Mouse (Mus musculus): ENCODE data around the gene Vstm5.
"Not testable (repeated sequence)": the region's sequence is repeated elsewhere in the genome, so short reads cannot be mapped to it uniquely, and the experiment has no call there.

Gene Vstm5

DNA sequence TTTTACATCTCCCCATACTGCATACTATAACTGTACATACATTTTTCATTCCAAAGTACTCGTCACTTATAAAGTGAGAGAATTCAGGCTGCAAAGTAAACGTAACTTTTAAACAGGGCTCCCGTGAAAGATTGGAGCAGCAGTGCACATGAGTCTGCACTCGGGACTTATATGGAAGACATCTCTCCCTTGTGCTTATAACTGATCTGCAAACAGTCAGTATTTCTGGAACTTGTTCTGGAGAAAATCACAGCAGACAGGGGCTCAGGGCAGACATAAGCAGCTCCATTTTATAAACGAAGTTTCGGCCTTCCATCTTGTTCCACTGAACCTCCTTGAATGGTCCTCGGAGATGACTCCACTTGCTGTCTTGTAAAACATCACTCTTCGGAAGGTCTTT lies 23.1 kb downstream of the Vstm5 start:
- no peak for DNase-seq (ENCODE audit: extremely low read depth, low read depth)

DNA sequence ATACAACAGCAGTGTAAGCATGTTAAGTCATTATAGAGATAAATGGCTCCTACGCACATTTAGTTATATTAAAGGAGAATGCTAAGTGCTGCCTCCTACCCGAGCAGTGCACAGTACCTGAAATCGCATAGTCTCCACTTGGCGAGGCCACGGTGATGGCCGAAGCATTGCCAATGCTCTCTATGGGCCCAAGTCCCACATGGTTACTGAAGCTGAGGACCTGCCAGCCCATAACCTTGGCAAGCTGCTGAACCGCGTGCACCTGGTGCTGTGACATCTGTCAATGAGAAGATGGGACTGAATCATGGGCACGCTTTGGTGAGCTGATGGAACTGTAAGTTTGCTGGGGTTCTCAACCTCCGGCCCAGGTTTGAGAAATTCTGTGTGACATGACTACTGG lies 24.6 kb downstream of the Vstm5 start:
- no peak for DNase-seq (ENCODE audit: extremely low read depth, low read depth)

DNA sequence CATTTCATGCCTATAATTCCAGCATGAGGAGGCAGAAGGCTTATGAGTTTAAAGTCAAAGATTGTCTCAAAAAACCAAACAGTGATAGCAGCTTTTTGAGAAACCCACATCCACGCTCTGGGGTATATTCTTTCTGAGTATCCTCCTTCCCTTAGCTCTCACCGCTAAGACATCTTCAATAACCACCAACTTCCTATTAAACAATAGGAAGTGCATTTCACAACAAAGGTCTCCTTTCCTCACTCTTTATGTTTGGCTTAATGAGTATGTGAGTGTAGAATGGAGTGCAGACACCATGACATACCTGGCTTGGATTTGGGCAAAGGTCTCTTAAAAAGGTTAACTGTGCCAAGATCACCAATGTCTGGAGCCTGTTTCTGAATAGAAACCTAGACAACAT lies 35.1 kb downstream of the Vstm5 start:
- no peak for DNase-seq (ENCODE audit: extremely low read depth, low read depth)

DNA sequence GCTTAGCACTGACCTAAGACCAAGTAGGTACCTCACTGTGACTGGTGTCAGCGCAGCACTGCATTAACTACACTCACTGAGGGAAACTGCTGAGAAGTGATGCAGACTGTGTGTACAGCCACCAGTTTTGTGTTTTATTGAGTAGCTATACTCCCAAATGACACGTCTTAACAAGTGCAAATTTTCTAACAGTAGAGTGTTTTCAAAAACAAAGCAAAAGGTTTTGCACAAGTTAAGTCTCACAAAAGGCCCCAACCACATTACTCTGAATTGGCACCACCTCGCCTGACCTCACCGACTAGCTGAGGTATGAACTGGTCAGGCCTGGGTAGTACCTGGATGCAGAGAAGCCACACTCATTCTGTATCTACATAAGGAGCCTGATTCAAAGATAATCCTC lies 38.0 kb downstream of the Vstm5 start:
- DNase-seq (ENCODE audit: extremely low read depth, low read depth): no peak

DNA sequence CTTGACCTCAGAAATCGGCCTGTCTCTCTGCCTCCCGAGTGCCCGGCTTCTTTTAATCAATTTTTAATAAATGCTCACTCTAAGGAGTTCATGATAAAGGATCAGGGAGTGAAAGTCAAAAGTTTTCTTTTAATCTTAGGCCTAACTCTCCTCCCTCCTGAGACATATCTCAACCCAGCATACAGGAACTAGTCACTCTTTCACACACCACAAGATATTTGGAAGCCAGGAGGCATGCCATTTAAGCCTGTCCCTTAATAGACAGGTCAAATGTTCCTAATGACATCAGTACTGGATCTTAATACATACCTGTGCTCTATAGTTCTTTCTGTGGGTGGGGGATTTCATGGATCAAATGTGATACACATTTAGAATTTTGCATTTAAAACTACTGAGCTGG lies 39.5 kb downstream of the Vstm5 start:
- peak; percentile 36 for DNase-seq (ENCODE audit: extremely low read depth, low read depth)

DNA sequence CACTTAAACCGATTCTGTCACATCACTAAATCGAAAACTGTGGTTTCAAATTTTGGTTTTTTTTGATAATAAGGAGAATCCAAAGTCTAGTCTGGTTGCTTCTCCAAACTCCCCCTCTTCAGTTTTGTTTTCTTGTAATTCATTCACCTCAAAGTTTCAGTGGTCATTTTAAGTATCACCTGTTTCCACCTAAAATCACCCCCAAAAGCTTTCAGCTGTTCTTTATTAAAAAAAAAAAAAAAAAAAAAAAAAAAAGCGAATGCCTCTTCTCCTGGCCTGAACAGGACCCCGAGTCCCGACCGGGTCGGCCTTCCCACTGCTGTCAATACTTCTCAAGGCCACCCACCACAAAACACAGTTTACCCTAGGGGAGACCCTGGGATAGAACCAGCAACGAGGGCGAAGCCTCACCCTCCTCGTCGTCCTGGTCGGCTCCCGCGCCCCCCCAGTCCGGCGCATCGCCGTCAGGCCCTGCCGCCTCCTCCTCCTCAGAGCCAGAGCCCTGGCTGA lies 40.3 kb downstream of the Vstm5 start:
- no peak for DNase-seq (ENCODE audit: extremely low read depth, low read depth)

DNA sequence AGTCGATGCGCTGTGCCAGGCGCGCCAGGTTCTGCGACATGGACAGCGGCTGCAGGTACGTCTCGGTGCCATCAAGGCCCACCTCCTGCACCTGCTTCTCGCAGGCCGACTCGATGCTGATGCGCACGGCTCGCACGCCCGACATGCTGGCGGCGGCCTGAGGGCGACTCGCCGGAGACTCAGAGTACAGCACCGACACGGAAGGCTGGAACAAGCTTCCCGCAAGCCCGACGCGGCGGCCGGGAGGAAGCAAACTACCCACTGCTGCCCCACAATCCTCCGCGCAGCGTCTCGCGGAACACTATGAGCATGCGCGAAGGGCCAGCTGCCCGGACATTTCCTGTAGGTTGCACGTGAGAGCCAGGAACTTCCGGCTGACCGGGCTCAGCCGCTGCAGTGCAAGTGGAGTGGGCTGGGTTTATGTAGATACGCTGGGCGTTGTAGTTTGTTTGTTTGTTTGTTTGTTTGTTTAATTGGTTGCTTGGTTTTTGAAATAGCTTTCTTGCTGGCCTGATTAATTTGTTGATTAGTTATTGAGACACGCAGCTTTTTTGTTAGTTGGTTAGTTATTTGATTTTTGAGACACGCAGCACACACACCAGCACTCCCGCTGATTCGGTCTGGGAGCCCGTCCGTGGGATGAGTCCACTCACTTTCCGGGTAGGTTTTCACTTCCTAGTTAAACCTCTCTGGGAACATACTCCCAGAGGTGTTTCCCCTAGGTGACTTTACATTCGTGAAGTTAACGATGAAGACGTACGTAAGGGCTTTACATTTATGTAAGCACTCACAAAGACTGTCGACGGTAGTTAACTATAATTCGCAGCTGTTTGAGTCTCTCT lies 41.0 kb downstream of the Vstm5 start, which contains the start of gene Med17:
Gene Med17, minus strand, starts transcription at position 283 of the 842 bp plus-strand sequence.
- peak; percentile 94 for DNase-seq (ENCODE audit: extremely low read depth, low read depth)

DNA sequence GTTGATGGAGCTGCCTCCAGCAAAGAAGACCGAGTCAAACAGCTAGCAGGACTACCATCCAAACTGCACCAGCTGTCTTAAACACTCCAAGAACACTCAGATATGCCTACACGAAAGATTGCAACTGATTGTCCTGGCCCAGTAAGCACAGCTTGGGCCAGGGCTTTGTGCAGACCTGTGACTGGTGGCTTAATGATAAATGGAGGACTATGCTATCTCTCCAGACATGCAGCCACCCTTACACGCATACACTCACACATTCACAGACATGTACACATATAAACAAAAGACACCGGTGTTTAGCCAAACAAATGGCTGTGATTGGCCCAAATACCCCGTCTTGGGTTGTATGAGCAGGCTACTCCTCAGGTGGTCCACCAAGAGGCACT lies 41.6 kb downstream of the Vstm5 start:
- no peak for DNase-seq (ENCODE audit: extremely low read depth, low read depth)

DNA sequence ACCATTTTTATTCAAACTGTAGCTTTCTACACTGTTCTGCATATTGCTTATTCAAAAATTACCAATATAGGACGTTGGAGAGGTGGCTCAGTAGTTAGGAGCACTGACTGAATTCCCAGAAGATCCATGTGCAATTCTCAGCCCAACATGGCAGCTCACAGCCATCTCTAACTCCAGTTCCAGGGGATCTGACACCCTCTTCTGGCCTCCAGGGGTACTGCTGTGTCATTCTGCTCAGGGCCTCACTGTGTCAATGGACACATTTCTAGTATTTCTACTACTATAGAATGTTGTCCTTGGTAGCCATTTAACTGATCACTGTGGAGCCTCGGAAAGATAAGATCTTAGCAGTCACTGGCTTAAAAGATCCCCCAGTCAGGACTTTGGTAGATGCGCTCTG lies 46.6 kb downstream of the Vstm5 start:
- no peak for DNase-seq (ENCODE audit: extremely low read depth, low read depth)

DNA sequence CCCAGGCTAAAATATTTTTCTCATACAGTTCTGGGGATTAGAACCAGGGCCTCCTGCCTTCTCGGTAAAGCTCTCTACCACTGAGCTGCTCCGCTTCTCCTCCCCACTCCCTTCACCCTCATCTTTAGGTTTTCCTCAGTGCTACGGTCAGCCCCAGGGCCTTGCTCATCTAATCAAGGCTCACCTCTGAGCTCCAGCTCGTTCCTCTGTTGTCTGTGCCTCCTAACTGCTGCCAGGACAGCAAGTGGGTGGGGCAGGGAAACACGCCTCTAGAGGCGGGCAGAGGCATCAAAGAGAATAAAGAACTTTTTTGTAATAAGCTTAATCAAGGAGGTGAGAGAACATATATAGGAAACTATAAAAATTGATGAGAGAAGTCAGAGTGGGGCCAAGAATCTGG lies 49.0 kb downstream of the Vstm5 start:
- DNase-seq (ENCODE audit: extremely low read depth, low read depth): no peak

DNA sequence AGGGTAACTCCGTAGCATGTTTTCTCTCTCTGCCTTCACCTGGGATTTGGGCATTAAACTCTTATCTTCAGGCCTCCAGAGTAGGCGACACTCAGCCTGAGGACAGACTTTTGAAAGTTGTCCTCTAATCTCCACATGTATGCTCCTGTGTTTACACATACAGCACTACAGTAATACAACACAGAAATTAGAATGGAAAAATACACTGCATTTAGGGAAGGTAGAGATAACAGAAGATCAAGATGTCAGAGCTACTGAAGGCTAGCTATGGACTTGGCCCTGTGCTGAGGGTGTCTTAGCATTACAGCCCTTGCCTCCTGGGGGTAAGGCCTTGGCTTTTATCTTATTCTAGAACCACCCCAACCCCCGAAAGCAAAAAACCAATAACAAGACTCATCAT lies 49.6 kb downstream of the Vstm5 start:
- DNase-seq (ENCODE audit: extremely low read depth, low read depth): no peak

DNA sequence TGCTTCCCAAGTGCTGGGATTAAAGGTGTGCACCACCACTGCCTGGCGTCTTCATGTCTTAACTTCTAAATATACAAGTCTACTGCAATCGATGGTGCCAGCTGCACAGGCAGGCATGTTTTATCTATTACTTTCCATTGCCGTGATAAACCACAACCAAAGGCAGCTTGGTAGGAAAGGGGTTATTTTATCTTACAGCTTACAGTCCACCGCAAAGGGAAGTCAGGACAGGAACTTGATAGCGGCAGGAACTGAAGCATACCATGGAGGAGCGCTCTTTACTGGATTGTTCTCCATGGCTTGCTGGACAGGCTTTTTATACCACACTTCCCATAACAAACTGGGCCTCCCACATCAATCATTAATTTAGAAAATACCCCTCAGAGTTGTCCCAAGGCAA lies 50.4 kb downstream of the Vstm5 start:
- peak; percentile 100 for DNase-seq (ENCODE audit: extremely low read depth, low read depth)

DNA sequence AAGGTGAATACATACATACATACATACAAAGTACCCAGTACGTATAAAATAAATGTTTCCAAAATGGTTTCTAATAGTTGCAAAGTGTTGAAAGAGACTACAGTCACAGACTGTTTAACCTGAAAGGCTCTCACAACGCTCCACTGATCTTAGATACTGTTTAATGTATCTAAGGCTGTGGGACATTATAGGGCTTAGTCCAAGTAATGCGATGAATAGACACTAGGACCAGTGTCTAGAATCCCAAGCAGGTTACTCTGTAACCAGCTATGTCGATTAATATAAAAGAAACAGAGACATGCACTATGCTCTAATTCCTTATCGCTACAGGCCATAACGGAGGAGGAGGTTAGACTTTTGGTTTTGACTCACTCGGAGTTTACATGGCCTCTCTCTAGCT lies 58.3 kb downstream of the Vstm5 start:
- DNase-seq (ENCODE audit: extremely low read depth, low read depth): no peak

DNA sequence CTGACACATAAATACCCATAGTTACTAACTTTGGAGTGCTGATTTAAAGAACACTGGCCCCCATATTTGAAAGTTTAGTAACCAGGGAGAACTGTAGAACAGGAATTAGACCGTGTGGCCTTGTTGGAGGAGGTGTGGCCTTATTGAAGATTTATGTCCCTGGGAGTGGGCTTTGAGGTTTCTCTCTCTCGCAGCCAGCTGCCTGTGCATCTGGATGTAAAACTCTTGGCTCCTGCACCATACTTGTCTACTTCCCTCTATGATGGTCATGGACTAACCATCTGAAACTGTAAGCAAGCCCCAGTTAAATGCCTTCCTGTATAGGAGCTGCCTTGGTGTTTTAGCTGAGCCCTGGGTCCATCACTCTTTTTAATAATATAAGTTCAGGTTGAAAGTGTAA lies 59.6 kb downstream of the Vstm5 start:
- DNase-seq (ENCODE audit: extremely low read depth, low read depth): no peak

DNA sequence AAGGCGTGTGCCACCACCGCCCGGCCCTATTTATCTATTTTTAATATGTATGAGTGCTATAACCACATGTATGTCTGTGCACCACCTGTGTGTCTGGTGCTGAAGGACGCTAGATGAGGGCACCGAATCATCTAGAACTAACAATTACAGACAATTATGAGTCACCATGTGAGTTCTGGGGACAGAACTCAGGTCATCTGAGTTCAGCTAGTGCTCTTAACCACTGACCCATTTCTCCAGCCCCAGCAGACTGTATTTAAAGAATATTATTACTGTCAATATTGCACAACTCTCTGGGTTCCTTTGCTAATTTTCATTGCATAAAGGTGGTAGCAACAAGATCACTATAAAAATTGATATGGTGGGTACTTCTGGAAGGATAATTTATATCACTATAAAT lies 61.2 kb downstream of the Vstm5 start:
- DNase-seq (ENCODE audit: extremely low read depth, low read depth): no peak

DNA sequence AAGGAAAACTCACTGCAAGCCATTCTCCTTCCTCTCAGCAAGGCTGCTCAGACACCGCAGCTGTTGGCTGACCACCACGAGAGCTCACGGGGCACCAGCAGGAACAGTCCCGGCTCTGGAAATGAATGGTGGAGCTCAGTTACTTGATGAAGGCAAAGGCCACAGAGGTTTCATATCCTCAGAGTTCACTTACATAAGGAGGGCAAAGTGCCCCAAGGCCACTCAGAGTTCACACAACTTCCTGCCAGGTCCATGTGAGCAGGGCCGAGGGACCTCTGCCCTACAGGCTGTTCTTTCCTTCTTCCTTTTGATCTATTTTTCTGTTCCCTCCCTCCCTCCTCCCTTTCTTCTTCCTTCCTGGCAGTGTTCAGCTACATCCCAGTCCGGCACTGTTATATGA lies 62.6 kb downstream of the Vstm5 start:
- no peak for DNase-seq (ENCODE audit: extremely low read depth, low read depth)

DNA sequence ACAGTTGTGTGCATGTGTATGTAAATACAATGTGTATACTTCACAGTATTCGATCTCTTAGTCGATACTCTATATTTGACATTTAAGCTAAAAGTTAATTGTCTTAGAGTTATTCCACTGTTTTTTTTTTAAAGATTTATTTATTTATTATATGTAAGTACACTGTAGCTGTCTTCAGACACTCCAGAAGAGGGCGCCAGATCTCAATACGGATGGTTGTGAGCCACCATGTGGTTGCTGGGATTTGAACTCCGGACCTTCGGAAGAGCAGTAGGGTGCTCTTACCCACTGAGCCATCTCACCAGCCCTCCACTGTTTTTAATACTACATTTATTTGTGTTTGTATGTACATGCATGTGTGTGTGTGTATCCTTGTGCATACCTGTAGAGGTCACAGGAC lies 63.2 kb downstream of the Vstm5 start:
- DNase-seq (ENCODE audit: extremely low read depth, low read depth): not testable (repeated sequence)

DNA sequence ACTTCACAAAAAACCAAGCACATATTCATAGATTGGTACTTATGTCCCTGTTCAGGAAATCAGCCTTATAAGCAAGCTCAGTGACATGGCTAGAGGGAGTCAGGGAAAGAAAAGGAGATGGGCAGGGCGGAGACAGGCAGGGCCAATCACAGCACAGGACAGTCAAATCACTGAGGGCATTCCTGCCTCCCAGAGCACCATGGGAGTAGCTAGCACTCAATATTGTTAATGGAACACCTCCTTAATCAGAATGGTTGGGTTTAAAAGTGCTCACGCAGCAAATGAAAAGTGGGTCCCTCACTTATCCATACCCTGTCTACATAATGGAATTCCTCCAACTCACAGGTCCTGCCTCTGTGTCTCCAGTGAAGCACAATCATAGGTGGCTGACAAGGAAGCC lies 64.0 kb downstream of the Vstm5 start:
- DNase-seq (ENCODE audit: extremely low read depth, low read depth): no peak

DNA sequence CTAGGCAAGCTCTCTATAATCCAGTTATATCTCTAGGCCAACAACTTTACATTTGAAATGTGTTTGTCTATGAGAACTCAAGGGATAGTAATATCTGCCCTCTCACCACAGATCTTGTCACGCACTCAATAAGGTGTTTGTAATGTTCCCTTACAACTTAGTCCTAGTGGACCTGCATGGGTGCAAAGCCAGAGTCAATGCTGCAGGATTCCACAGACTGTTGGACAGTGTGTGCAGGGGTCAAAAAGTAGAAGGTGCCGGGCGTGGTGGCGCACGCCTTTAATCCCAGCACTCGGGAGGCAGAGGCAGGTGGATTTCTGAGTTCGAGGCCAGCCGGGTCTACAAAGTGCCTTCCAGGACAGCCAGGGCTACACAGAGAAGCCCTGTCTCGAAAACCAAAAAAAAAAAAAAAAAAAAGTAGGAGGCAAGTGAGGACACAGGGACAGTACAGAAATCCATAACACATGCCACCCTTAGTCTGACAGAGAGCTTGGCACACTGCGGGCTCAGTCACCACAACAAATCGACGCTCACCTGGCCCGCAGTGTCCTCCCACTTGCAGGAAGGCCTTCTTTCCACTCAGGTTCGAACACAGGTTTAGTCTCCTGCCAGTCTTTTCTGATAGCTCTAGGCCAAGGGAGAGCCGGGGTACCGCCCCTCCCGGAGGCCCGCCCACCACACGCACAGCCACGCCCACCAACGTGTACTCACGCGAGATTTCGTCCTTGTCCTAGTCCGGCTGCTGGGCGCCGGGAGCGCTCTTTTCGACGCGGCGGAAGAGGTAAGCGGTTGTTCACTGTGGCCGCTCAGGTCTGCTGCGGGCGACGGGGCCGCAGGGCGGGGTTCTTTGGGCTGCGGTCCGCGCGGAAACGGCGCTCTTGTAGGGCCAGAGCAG lies 66.9 kb downstream of the Vstm5 start, which contains the start of gene Taf1d:
Gene Taf1d, plus strand, starts transcription at position 712 of the 895 bp plus-strand sequence.
- DNase-seq (ENCODE audit: extremely low read depth, low read depth): peak; percentile 93

DNA sequence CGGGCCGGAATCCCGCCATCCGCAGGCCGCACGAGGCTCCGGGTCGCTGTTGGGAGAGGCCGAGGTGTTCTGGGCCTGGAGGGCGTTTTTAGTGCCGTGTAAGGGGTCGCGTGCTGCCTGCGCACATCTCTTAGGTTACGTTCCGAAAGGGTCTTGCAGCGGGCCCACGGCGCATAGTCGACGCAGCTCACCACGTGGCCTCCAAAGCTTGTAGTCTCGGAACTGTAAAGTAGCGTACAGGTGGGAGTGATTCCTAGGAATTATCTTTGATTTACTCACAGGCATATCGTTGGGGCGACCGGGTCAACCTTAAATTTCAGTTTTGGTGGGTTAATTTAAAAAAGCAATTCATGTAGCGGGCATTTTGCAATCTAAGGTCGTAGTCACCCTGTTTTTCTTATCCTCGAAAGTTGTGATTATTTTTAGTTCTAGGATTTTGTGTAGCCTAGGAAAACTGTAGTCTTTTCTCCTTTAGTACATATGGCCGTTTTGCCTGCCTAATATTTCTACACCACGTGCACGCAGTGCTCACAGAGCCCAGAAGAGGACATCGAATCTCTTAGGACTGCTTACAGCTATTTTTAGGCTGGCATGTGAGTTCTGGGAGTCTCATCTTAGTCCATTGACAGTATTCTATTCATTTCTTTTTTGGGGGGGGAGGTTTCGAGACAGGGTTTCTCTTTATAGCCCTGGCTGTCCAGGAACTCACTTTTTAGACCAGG lies 67.7 kb downstream of the Vstm5 start, which contains the start of gene 4931406C07Rik:
Gene 4931406C07Rik, minus strand, starts transcription at position 51 of the 722 bp plus-strand sequence.
- DNase-seq (ENCODE audit: extremely low read depth, low read depth): no peak

DNA sequence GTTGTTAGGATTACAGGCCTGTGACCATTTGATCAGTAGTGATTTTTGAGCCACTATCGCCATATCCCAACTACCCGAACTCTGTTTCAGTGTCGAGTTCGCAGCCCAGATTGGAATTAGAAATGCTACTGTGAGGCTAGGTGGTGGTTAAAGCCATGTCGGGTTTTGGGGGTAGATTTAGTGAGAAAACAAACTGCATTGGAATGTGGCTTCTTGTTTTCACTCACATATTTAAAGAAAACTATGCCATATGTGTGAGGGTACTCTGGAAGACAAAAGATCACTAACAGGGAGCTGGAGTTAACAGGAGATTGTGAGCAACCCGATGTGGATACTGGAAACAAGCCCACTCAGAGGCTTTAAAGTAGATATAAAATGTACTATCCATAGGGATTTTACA lies 68.4 kb downstream of the Vstm5 start:
- DNase-seq (ENCODE audit: extremely low read depth, low read depth): no peak
